Mouse (Mus musculus): ENCODE data around the gene Scd4. TPM values are rescaled to one million over a fixed set of nuclear protein-coding genes. Genes with fewer than 3 reads are reported as not detected.
"Not testable (repeated sequence)": the region's sequence is repeated elsewhere in the genome, so short reads cannot be mapped to it uniquely, and the experiment has no call there.

Scd4 gene
- polyA plus RNA-seq, 1 experiment from 2014 or later, result 0.25 TPM

DNA sequence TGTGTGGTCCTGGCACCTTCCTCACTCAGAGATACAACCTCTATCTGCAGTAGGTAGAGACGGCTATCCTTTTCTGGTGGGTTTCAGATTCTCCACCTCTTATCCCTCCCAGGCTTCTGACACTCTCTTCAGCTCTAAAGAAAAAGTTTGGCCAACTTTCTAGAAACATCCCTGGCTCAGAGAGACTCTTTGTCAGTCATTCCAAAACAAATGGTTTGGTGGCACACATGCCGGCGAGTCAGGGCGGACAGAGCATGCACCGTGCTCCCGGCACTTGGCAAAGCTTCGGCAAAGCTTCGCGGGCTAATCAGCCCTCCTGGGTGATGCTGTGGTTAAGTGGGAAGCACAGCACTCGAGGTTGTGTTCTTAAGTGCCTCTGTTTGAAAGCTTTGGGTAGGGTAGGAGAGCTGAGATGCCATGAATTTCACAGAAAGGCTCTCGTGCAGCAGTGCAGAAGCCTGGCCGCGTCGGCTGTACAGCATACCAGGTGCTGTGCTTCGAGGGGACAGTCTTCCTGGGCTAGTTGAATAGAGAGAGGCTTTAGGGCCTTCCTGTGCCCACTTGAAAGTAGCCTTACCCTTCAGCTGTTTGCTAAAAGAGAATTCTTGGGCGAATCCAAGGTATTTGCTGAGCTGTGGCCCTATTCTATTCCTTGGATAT is 27.9 kb upstream of the Scd4 start:
- DNase-seq (ENCODE audit: low spot score) (no peak), ATAC-seq (ENCODE audit: low FRiP score) (no peak)
- H3K27ac ChIP-seq, result no peak overlapping the region
- H3K9ac ChIP-seq, result no peak overlapping the region
- no peak overlapping the region for H3K4me2 ChIP-seq (replicated peaks)
- H3K36me3 ChIP-seq (replicated peaks; ENCODE audit: control insufficient read depth, insufficient read depth), result peaks cover 86% of the 10 kb centered on the region
- no peaks in the 10 kb centered on the region for H3K27me3 ChIP-seq (ENCODE audit: control insufficient read depth, insufficient read depth, low read length)
- no peak overlapping the region for H3K4me3 ChIP-seq (replicated peaks; ENCODE audit: low read length)
- H3K4me1 ChIP-seq (replicated peaks; ENCODE audit: control insufficient read depth, insufficient read depth, low read length), result peaks cover 22% of the 10 kb centered on the region
- WGBS, result 86% methylated on average over 16 of the region's 16 CpGs
- no peaks in the 10 kb centered on the region for H3K9me3 ChIP-seq (ENCODE audit: control insufficient read depth, low read length)

- DNase-seq (ENCODE audit: low spot score), result no peak
- H3K4me2 ChIP-seq (replicated peaks), result no peak overlapping the region
- H3K4me3 ChIP-seq (replicated peaks; ENCODE audit: low read length), result no peak overlapping the region
- H3K27me3 ChIP-seq (ENCODE audit: control insufficient read depth, insufficient read depth, low read length), result no peaks in the 10 kb centered on the region
- no peaks in the 10 kb centered on the region for H3K9me3 ChIP-seq (ENCODE audit: control insufficient read depth, low read length)
- no peak overlapping the region for H3K9ac ChIP-seq
- no peak for ATAC-seq (ENCODE audit: low FRiP score)
- WGBS, result 91% methylated on average over 15 of the region's 15 CpGs
- no peak overlapping the region for H3K27ac ChIP-seq
- peaks cover 79% of the 10 kb centered on the region for H3K36me3 ChIP-seq (replicated peaks; ENCODE audit: control insufficient read depth, insufficient read depth)
- peaks cover 17% of the 10 kb centered on the region; the same call in 1 of the 2 replicates for H3K4me1 ChIP-seq (replicated peaks; ENCODE audit: control insufficient read depth, insufficient read depth, low read length)
Measured at GRCm38 (mm10) chr19:44305701-44306100, 27.2 kb upstream of the Scd4 start.

DNA sequence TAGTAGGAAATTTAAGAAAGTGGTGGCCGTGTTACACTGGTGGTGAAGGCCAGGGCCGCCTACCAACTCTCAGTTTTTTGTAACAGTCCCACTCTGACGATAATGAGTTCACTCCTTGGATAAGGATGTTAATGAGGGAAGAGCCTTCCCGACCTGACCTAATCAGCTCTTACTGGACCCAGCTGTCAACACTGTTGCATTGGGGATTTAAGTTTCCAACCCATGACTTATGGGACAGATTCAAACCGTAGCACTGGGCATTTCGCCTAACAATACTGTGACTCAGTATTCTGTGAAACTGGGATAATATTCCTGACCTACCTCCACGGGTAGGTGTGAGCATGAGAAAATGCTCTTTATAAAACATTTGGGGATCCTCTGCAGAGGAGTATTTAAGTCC is 26.7 kb upstream of the Scd4 start:
- H3K27ac ChIP-seq, result no peak overlapping the region
- ATAC-seq (ENCODE audit: low FRiP score) (no peak), DNase-seq (ENCODE audit: low spot score) (no peak)
- H3K9ac ChIP-seq, result no peak overlapping the region
- H3K4me1 ChIP-seq (replicated peaks; ENCODE audit: control insufficient read depth, insufficient read depth, low read length), result peaks cover 17% of the 10 kb centered on the region; the same call in 1 of the 2 replicates
- no peaks in the 10 kb centered on the region for H3K9me3 ChIP-seq (ENCODE audit: control insufficient read depth, low read length)
- peaks cover 74% of the 10 kb centered on the region for H3K36me3 ChIP-seq (replicated peaks; ENCODE audit: control insufficient read depth, insufficient read depth)
- 73% methylated on average over 7 of the region's 7 CpGs for WGBS
- no peak overlapping the region for H3K4me2 ChIP-seq (replicated peaks)
- no peak overlapping the region for H3K4me3 ChIP-seq (replicated peaks; ENCODE audit: low read length)
- no peaks in the 10 kb centered on the region for H3K27me3 ChIP-seq (ENCODE audit: control insufficient read depth, insufficient read depth, low read length)

DNA sequence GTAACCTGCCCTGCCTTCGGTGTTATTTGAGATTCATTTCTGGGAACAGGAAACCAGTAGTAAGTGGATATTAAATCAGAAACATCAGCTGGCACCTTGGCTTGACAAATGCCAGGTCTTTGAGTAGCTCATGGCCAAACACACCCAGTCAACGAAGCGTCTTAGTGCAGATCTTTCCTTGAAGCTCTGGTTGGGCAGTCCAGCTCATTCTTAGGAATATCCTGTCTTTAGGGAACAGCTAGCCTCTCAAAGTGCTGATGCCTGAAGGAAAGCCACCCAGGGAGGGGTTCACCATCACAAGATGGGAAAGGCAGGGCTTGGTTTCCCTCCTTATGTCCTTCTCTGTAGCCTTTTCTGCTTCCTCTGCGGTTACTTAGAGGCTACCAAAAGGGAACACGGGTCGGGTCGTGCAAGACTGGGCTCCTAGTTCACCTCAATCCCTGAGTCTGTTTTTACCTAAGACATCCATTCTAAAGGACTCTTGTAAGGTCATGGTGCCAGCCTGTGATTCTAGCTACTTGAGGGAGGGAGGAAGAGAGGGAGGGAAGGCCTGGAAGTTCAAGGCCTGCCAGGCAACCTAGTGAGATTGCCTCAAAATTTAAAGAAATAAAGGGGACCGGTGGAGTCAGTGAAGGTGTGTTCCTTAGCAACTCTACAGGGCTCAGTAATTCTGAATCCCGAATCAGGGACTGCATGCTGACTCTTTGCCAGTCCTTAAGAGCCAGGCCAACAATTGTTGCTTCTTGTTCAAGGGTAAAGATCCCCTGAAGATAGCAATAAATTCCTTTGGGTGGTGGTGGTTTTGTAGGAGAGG is 25.6 kb upstream of the Scd4 start:
- no peak overlapping the region for H3K4me3 ChIP-seq (replicated peaks; ENCODE audit: low read length)
- DNase-seq (ENCODE audit: low spot score), result no peak
- peaks cover 63% of the 10 kb centered on the region for H3K36me3 ChIP-seq (replicated peaks; ENCODE audit: control insufficient read depth, insufficient read depth)
- H3K4me1 ChIP-seq (replicated peaks; ENCODE audit: control insufficient read depth, insufficient read depth, low read length), result peaks cover 12% of the 10 kb centered on the region; the same call in 1 of the 2 replicates
- H3K9ac ChIP-seq, result no peak overlapping the region
- ATAC-seq (ENCODE audit: low FRiP score), result no peak
- no peak overlapping the region for H3K4me2 ChIP-seq (replicated peaks)
- H3K9me3 ChIP-seq (ENCODE audit: control insufficient read depth, low read length), result no peaks in the 10 kb centered on the region
- 83% methylated on average over 9 of the region's 9 CpGs for WGBS
- H3K27ac ChIP-seq, result no peak overlapping the region
- no peaks in the 10 kb centered on the region for H3K27me3 ChIP-seq (ENCODE audit: control insufficient read depth, insufficient read depth, low read length)

GRCm38 (mm10) chr19:44307915-44308470 is 24.9 kb upstream of the Scd4 start:
- H3K4me3 ChIP-seq (replicated peaks; ENCODE audit: low read length), result no peak overlapping the region
- no peaks in the 10 kb centered on the region for H3K27me3 ChIP-seq (ENCODE audit: control insufficient read depth, insufficient read depth, low read length)
- peaks cover 56% of the 10 kb centered on the region for H3K36me3 ChIP-seq (replicated peaks; ENCODE audit: control insufficient read depth, insufficient read depth)
- 83% methylated on average over 6 of the region's 6 CpGs for WGBS
- DNase-seq (ENCODE audit: low spot score), result no peak
- ATAC-seq (ENCODE audit: low FRiP score), result no peak
- H3K4me1 ChIP-seq (replicated peaks; ENCODE audit: control insufficient read depth, insufficient read depth, low read length), result peaks cover 12% of the 10 kb centered on the region; the same call in 1 of the 2 replicates
- no peaks in the 10 kb centered on the region for H3K9me3 ChIP-seq (ENCODE audit: control insufficient read depth, low read length)
- no peak overlapping the region for H3K4me2 ChIP-seq (replicated peaks)
- no peak overlapping the region for H3K27ac ChIP-seq
- H3K9ac ChIP-seq, result no peak overlapping the region

- Histone ChIP-seq H3K9ac (no peak overlapping the region), H3K9me3 (ENCODE audit: control insufficient read depth, low read length) (no peaks in the 10 kb centered on the region), H3K4me2 (replicated peaks) (no peak overlapping the region), H3K27me3 (ENCODE audit: control insufficient read depth, insufficient read depth, low read length) (no peaks in the 10 kb centered on the region), H3K4me3 (replicated peaks; ENCODE audit: low read length) (no peak overlapping the region), H3K27ac (no peak overlapping the region), H3K4me1 (replicated peaks; ENCODE audit: control insufficient read depth, insufficient read depth, low read length) (peaks cover 12% of the 10 kb centered on the region; the same call in 1 of the 2 replicates), H3K36me3 (replicated peaks; ENCODE audit: control insufficient read depth, insufficient read depth) (peaks cover 49% of the 10 kb centered on the region)
- DNase-seq (ENCODE audit: low spot score), result no peak
- 89% methylated on average over 8 of the region's 8 CpGs for WGBS
- no peak for ATAC-seq (ENCODE audit: low FRiP score)
Measured at GRCm38 (mm10) chr19:44308611-44309246, 24.2 kb upstream of the Scd4 start.

DNA sequence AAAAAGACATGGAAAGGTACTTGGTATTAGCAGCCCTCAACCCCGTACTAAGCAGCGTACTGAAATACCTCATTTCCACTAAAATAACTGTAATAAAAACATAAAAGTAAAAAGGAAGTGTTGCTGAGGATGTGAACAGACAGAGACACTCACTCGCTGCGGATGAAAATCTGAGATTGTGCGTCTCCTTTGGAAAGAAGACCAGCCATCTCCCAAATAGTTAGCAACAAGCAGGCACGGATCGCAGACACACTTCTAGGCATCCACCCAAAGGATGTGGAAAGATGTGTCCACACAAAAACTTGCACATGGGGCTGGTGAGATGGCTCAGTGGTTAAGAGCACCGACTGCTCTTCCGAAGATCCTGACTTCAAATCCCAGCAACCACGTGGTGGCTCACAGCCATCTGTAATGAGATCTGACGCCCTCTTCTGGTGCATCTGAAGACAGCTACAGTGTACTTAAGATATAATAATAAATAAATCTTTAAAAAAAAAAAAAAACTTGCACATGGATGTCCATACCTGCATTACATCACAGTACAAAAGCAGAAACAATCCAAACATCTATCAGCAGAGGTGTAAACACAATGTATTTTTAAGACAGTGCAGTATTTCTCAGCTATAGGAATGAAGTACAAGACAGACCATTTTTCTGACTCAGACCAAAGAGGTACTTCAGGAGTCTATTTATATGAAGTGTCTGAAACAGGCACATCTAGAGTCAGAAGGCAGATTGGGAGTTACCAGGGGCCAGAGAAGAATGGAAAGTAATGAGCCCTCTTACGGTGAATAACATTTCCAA is 23.3 kb upstream of the Scd4 start:
- WGBS, result 80% methylated on average over 12 of the region's 12 CpGs
- Histone ChIP-seq H3K9me3 (ENCODE audit: control insufficient read depth, low read length) (no peaks in the 10 kb centered on the region), H3K27me3 (ENCODE audit: control insufficient read depth, insufficient read depth, low read length) (no peaks in the 10 kb centered on the region), H3K36me3 (replicated peaks; ENCODE audit: control insufficient read depth, insufficient read depth) (peaks cover 40% of the 10 kb centered on the region), H3K4me1 (replicated peaks; ENCODE audit: control insufficient read depth, insufficient read depth, low read length) (peaks cover 14% of the 10 kb centered on the region), H3K27ac (no peak overlapping the region), H3K4me2 (replicated peaks) (no peak overlapping the region), H3K9ac (no peak overlapping the region), H3K4me3 (replicated peaks; ENCODE audit: low read length) (no peak overlapping the region)
- no peak for DNase-seq (ENCODE audit: low spot score)
- ATAC-seq (ENCODE audit: low FRiP score), result no peak

GRCm38 (mm10) chr19:44310155-44310575 is 22.7 kb upstream of the Scd4 start:
- H3K9me3 ChIP-seq (ENCODE audit: control insufficient read depth, low read length); H3K27ac ChIP-seq; H3K4me2 ChIP-seq (replicated peaks); H3K4me3 ChIP-seq (replicated peaks; ENCODE audit: low read length); H3K9ac ChIP-seq; H3K27me3 ChIP-seq (ENCODE audit: control insufficient read depth, insufficient read depth, low read length); ATAC-seq (ENCODE audit: low FRiP score); DNase-seq (ENCODE audit: low spot score): not testable (repeated sequence)
- Histone ChIP-seq H3K4me1 (replicated peaks; ENCODE audit: control insufficient read depth, insufficient read depth, low read length) (peaks cover 16% of the 10 kb centered on the region), H3K36me3 (replicated peaks; ENCODE audit: control insufficient read depth, insufficient read depth) (peaks cover 34% of the 10 kb centered on the region)
- WGBS, result 91% methylated on average over 1 of the region's 1 CpGs
